Mouse (Mus musculus): ENCODE results near the gene Ranbp17. TPM values are rescaled to one million over a fixed set of nuclear protein-coding genes. Genes with fewer than 3 reads are reported as not detected.

Gene Ranbp17
- polyA plus RNA-seq, 1 experiment from 2014 or later, result 5.1 TPM

DNA sequence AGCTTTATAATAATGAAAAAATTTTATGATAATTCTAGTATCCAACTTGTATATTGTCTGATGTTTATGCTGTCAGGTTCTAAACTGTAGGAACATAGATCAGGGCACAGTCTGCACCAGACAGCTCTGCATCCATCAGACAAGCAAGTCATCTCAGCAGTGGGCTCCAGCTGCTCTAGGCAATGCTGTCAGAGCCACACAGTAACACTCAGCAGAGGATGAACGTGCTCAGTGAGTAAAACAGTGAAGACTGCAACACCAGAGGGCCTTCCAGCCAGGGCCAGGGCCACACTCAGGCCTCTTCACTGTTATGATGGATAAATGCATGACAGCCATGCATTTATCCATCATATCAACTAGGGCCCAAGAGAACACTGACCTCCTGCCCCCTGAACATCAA lies 114.2 kb downstream of the Ranbp17 start:
- no peaks in the 10 kb centered on the region for H3K4me1 ChIP-seq
- no peaks in the 10 kb centered on the region for H3K36me3 ChIP-seq
- no peak overlapping the region for H3K27ac ChIP-seq
- H3K4me3 ChIP-seq, result no peak overlapping the region
- no peaks in the 10 kb centered on the region for H3K9me3 ChIP-seq
- H3K4me2 ChIP-seq, result no peak overlapping the region
- 30% methylated on average over 1 of the region's 1 CpGs for WGBS
- no peak overlapping the region for H3K9ac ChIP-seq
- no peaks in the 10 kb centered on the region for H3K27me3 ChIP-seq
- ATAC-seq (ENCODE audit: borderline replicate concordance, extremely low read depth, low FRiP score, low TSS enrichment), result no peak

DNA sequence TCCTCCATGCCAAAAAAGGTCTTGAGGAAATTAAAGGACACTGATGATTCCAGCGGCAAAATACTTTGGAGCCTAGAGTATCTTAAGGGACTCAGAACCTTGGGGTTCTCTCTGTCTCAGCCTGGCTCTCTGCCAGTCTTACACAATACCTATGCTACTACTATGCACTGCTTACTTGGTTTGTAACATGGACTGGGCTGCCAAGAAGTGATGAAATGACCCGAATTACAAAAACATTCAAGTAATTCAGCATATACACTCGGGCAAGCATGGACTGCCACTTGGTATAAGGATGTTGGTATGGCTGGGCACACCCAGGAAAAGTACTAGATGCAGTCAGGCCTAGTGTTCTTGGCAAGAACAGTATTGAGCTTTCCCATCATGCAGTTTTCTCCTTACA lies 114.8 kb downstream of the Ranbp17 start:
- Histone ChIP-seq H3K4me2 (no peak overlapping the region), H3K27ac (no peak overlapping the region), H3K36me3 (no peaks in the 10 kb centered on the region), H3K27me3 (no peaks in the 10 kb centered on the region), H3K9me3 (no peaks in the 10 kb centered on the region), H3K9ac (no peak overlapping the region), H3K4me3 (no peak overlapping the region), H3K4me1 (no peaks in the 10 kb centered on the region)
- no peak for ATAC-seq (ENCODE audit: borderline replicate concordance, extremely low read depth, low FRiP score, low TSS enrichment)
- WGBS, result 64% methylated on average over 3 of the region's 3 CpGs

DNA sequence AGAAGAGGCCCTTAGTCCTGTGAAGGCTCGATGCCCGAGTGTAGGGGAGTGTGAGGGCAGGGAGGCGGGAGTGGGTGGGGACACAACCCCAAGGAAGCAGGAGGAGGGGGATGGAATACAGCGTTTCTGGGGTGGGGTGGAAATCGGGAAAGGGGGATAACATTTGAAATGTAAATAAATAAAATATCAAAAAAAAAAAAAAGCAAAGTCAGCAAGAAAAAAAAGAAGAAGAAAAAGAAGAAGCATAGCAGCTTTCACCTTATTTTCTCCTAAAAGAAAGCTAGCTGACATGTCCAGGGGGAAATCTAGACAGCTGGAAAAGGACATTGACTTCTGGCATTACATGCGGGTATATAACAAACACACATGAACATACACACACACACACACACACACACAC lies 117.3 kb downstream of the Ranbp17 start:
- H3K4me2 ChIP-seq, result no peak overlapping the region
- H3K9me3 ChIP-seq, result no peaks in the 10 kb centered on the region
- no peak overlapping the region for H3K9ac ChIP-seq
- H3K27me3 ChIP-seq, result no peaks in the 10 kb centered on the region
- no peaks in the 10 kb centered on the region for H3K36me3 ChIP-seq
- H3K4me3 ChIP-seq, result no peak overlapping the region
- H3K4me1 ChIP-seq, result no peaks in the 10 kb centered on the region
- H3K27ac ChIP-seq, result no peak overlapping the region
- no peak for ATAC-seq (ENCODE audit: borderline replicate concordance, extremely low read depth, low FRiP score, low TSS enrichment)
- 68% methylated on average over 6 of the region's 6 CpGs for WGBS

DNA sequence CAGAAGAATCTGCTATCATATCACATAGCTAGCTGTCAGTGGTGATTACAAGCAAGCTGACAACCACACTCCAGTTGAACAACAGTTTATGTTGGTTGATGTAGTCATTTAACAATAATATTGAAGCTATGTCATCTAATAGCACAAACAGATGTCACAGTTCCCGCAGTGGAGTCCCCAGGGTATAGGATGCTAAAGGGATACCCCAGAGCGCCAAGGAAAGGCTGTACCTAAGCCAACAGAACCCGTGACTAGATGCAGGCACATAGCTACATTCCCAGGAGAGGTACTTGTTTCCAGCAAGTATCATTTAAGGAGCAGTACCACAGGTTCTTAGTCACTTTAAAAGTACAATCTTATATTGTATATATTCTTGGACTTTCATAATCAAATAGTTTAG lies 119.5 kb downstream of the Ranbp17 start:
- Histone ChIP-seq H3K4me1 (no peaks in the 10 kb centered on the region), H3K4me2 (no peak overlapping the region), H3K9ac (no peak overlapping the region), H3K4me3 (no peak overlapping the region), H3K36me3 (no peaks in the 10 kb centered on the region), H3K27me3 (no peaks in the 10 kb centered on the region), H3K9me3 (no peaks in the 10 kb centered on the region), H3K27ac (no peak overlapping the region)
- no peak for ATAC-seq (ENCODE audit: borderline replicate concordance, extremely low read depth, low FRiP score, low TSS enrichment)
- WGBS, result 68% methylated on average over 3 of the region's 3 CpGs

DNA sequence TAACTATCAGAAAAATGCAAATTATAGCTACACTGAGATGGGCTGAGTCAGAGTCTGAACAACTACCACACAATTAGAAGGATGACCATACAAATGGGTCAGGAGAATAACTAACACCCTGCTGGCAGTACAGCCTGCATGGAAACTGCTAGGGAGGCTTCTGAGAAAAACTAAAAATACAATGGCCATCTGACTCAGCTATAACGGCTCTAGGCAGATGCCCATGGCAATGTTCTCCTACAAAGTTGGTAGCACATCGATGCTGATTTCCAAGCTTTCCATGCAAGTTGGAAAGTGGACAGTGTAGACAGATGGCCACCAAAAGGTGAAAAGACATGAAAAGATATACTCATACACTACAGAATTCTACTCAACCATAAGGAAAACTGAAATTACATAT lies 124.9 kb downstream of the Ranbp17 start:
- no peak overlapping the region for H3K4me2 ChIP-seq

DNA sequence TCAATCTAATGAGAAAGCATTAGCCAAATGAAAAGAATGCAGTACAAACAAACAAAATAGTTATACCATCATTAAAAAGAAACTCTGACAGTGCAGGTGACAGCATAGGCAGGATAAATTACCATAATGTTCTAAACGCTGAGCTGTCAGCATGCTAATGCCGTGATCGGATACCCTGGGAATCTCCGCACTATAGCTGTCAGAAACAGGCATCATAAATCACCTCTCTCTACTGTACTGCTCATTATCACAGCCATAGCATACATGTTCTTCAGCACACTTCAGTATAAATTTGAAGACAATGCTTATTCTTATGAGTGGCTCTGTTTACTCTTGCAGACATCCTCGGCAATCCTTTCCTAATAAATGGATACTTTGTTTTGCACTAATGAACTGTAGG lies 151.7 kb downstream of the Ranbp17 start:
- no peaks in the 10 kb centered on the region for H3K9me3 ChIP-seq
- no peak for ATAC-seq (ENCODE audit: borderline replicate concordance, extremely low read depth, low FRiP score, low TSS enrichment)
- WGBS, result 45% methylated on average over 5 of the region's 5 CpGs

More for the DNA sequence above, 124.9 kb downstream of the Ranbp17 start:
- Histone ChIP-seq H3K4me1 (no peaks in the 10 kb centered on the region), H3K9ac (no peak overlapping the region), H3K9me3 (no peaks in the 10 kb centered on the region), H3K4me3 (no peak overlapping the region), H3K27ac (no peak overlapping the region), H3K36me3 (no peaks in the 10 kb centered on the region), H3K27me3 (no peaks in the 10 kb centered on the region)
- ATAC-seq (ENCODE audit: borderline replicate concordance, extremely low read depth, low FRiP score, low TSS enrichment), result no peak
- 87% methylated on average over 2 of the region's 2 CpGs for WGBS

DNA sequence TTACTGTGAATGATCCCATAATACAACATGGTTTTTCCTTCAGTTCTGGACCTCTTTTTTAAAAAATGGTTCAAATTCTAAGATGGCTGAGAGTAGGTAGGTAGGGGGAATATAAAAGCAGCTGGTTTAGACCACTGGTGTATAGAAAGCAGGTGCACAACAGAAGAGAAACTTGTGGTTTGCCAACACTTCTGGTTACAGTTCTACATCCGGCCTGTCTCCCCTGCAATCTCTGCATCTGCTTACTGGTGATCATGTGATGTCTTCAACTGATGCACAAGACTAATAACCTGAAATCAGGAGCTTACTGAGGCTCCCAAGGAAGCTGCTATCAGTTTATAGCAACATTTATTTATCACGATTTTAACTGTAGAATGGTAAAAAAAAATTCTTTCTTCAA lies 164.3 kb downstream of the Ranbp17 start:
- WGBS, result 71% methylated on average over 2 of the region's 2 CpGs
- no peak overlapping the region for H3K4me3 ChIP-seq
- H3K27ac ChIP-seq, result no peak overlapping the region
- no peaks in the 10 kb centered on the region for H3K4me1 ChIP-seq
- no peaks in the 10 kb centered on the region for H3K27me3 ChIP-seq
- no peak overlapping the region for H3K9ac ChIP-seq
- no peak overlapping the region for H3K4me2 ChIP-seq
- no peak for ATAC-seq (ENCODE audit: borderline replicate concordance, extremely low read depth, low FRiP score, low TSS enrichment)
- no peaks in the 10 kb centered on the region for H3K36me3 ChIP-seq
- no peaks in the 10 kb centered on the region for H3K9me3 ChIP-seq

More for the DNA sequence above, 151.7 kb downstream of the Ranbp17 start:
- H3K4me1 ChIP-seq, result no peaks in the 10 kb centered on the region
- H3K4me2 ChIP-seq, result no peak overlapping the region
- no peaks in the 10 kb centered on the region for H3K36me3 ChIP-seq
- H3K27me3 ChIP-seq, result no peaks in the 10 kb centered on the region
- no peak overlapping the region for H3K4me3 ChIP-seq
- H3K27ac ChIP-seq, result no peak overlapping the region
- H3K9ac ChIP-seq, result no peak overlapping the region

DNA sequence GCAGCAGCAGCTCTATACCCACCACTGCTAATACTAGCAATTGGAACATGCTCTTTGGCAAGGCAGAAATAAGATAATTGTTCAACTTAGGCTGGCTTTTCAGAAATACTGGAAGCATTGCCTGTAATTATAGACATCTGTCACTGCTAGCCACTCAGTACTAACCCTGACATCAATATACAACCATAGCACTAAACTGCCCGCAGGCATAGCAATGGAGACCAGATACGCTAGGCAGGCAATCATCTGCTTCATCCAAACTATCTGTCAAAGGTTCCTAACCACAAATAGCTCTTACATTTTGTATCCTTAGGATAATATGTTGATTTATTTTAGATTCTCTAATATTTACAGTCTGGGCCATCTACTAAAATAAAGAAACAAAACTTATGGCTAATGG lies 171.5 kb downstream of the Ranbp17 start:
- no peak overlapping the region for H3K4me2 ChIP-seq
- H3K27ac ChIP-seq, result no peak overlapping the region
- no peaks in the 10 kb centered on the region for H3K9me3 ChIP-seq
- no peak overlapping the region for H3K4me3 ChIP-seq
- WGBS, result 85% methylated on average over 2 of the region's 2 CpGs
- no peaks in the 10 kb centered on the region for H3K27me3 ChIP-seq
- H3K36me3 ChIP-seq, result no peaks in the 10 kb centered on the region
- ATAC-seq (ENCODE audit: borderline replicate concordance, extremely low read depth, low FRiP score, low TSS enrichment), result no peak
- no peak overlapping the region for H3K9ac ChIP-seq
- no peaks in the 10 kb centered on the region for H3K4me1 ChIP-seq

DNA sequence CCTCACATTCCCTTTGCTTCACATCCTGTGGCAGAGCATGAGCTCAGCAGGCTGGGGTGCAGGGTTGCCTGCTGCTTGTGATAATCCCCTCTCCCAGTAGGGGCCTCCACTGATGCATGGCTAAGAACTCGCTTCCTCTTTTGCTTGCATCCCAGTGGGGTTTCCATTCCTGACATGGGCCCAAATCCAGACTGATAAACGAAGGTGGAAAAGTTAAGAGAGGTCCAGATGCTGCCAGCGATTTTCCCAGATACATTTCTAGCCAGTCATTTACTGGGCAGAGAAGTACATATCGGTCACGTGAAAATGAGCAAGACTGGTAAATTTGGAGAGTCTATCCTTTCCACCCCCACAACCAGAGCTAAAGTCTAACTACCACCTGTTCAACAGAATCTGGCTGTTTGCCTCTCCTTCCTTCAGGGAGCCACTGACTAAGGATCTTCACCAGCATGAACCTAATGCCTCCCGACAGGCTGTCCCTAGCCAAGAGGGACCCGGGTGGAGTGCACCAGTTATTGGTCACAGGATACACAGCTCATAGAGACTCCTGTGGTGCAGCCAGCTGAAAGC lies 176.9 kb downstream of the Ranbp17 start:
- 43% methylated on average over 7 of the region's 7 CpGs for WGBS
- Histone ChIP-seq H3K4me1 (no peaks in the 10 kb centered on the region), H3K36me3 (no peaks in the 10 kb centered on the region), H3K4me2 (no peak overlapping the region), H3K27me3 (no peaks in the 10 kb centered on the region), H3K9me3 (no peaks in the 10 kb centered on the region), H3K4me3 (no peak overlapping the region), H3K27ac (no peak overlapping the region), H3K9ac (no peak overlapping the region)
- no peak for ATAC-seq (ENCODE audit: borderline replicate concordance, extremely low read depth, low FRiP score, low TSS enrichment)

DNA sequence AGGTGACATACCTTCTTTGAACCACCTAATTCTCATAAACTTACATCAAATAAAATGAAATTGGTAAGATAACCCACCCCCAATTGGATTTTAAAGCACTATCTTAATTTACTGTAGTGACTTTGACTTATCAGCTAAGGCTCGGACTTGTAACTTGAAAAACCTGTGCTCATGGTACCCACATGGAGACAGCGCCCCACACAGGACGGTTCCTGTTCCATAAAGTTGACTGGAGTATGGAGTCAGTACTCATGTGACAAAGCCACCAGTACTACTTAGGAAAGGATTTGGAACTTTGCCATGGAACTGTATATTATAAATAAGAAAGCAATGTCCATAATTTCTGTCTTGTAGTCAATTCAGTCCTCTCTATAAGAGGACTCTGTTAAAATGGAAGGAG lies 177.9 kb downstream of the Ranbp17 start:
- Histone ChIP-seq H3K36me3 (no peaks in the 10 kb centered on the region), H3K4me1 (no peaks in the 10 kb centered on the region), H3K4me3 (no peak overlapping the region), H3K9me3 (no peaks in the 10 kb centered on the region), H3K27me3 (no peaks in the 10 kb centered on the region), H3K4me2 (no peak overlapping the region), H3K27ac (no peak overlapping the region), H3K9ac (no peak overlapping the region)
- ATAC-seq (ENCODE audit: borderline replicate concordance, extremely low read depth, low FRiP score, low TSS enrichment), result no peak
- 85% methylated on average over 3 of the region's 3 CpGs for WGBS

DNA sequence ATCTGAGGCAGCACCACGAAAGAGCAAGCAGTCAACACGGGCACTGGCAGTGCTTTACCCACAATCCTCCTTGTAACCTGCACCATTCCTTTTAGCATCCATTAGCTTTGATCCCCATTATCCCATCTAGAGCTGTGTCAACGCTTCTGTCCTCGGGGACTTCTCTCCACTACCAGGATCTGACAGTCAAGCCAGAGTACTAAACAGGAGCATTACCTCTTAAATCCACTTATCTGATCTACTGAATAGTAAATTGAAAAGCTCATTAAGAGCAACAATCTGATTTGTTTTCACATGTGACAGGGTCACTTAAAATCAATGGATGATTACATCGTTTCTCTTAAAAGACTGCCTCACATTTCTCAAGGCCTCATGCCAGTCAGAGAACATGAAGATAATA lies 181.4 kb downstream of the Ranbp17 start:
- ATAC-seq (ENCODE audit: borderline replicate concordance, extremely low read depth, low FRiP score, low TSS enrichment), result no peak
- WGBS, result 35% methylated on average over 5 of the region's 5 CpGs
- Histone ChIP-seq H3K27ac (no peak overlapping the region), H3K9me3 (no peaks in the 10 kb centered on the region), H3K27me3 (no peaks in the 10 kb centered on the region), H3K9ac (no peak overlapping the region), H3K4me3 (no peak overlapping the region), H3K4me1 (no peaks in the 10 kb centered on the region), H3K36me3 (no peaks in the 10 kb centered on the region), H3K4me2 (no peak overlapping the region)

DNA sequence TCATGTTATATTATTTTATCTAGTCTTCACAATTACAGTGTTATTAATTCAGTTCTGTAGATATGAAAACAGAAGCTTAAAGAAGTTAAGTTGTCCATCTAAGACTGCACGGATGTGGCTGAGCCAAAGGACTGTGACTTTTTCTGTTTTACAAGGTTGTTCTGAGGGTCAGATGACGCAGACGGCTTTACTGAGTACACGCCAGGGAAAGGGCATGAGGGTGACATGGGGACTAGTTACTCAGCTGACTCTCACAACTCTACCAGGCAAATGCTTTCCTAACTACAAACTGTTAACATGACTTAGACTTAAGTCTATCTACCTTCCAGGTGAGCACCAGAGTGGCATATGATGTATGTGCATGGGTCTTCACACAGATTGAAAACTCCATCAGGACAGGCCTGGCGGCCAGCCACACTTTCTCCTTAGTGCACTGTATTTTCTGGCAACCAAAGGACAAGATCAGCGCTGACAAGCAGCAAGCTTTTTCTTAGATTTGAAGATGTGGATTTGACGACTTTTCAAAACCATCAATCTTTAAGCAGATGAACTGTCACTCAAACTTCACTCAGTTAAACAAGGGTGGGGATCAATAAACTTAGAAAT lies 194.4 kb downstream of the Ranbp17 start:
- Histone ChIP-seq H3K4me1 (no peaks in the 10 kb centered on the region), H3K36me3 (no peaks in the 10 kb centered on the region), H3K4me3 (no peak overlapping the region), H3K4me2 (no peak overlapping the region), H3K27me3 (no peaks in the 10 kb centered on the region), H3K27ac (no peak overlapping the region), H3K9ac (no peak overlapping the region), H3K9me3 (no peaks in the 10 kb centered on the region)
- WGBS, result 71% methylated on average over 7 of the region's 7 CpGs
- ATAC-seq (ENCODE audit: borderline replicate concordance, extremely low read depth, low FRiP score, low TSS enrichment), result no peak

DNA sequence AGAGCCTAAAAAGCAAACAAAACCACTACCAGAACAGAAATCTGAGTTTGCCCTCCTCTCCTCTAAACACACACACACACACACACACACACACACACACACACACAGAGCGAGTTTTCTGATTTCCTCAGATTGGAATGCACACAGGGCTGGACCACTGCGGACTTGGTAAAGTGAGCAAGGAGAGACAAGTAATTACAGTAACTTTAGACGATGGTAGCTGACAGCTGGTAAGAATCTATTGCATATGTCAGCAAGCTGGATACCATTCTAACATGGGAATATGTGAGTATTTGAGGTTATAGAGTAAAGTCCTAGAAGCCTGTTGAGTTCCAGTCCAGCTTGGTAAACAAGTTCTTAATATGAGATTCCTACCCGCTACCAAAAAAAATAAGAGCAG lies 204.0 kb downstream of the Ranbp17 start:
- no peak overlapping the region for H3K4me3 ChIP-seq
- no peak overlapping the region for H3K27ac ChIP-seq
- H3K4me1 ChIP-seq, result no peaks in the 10 kb centered on the region
- H3K4me2 ChIP-seq, result no peak overlapping the region
- 49% methylated on average over 4 of the region's 4 CpGs for WGBS
- no peaks in the 10 kb centered on the region for H3K36me3 ChIP-seq
- H3K27me3 ChIP-seq, result no peaks in the 10 kb centered on the region
- H3K9ac ChIP-seq, result no peak overlapping the region
- ATAC-seq (ENCODE audit: borderline replicate concordance, extremely low read depth, low FRiP score, low TSS enrichment), result no peak
- no peaks in the 10 kb centered on the region for H3K9me3 ChIP-seq
